Mouse (Mus musculus) limb, embryonic 11.5 days (tissue): ENCODE measurements at regions not wholly inside any gene's neighbourhood (a gene's known extent, or its start where the extent isn't known, plus 50 kb on each side); places are given as distances from the start of the nearest gene placed in this dataset.

Experiments
- ATAC-seq: fragments of 200-750 bp; cut with Nextera tagmentation; 2 replicates; pipeline ENCODE4 v1.8.0; 2017; ENCODE audit warnings: low read depth; ENCODE audit not compliant: insufficient number of reproducible peaks, low FRiP score, low TSS enrichment
- DNase-seq: peaks from one replicate; pipeline ENCODE4 v3.0.0-alpha.2; 2015; ENCODE audit warnings: low spot score
- H3K27ac ChIP-seq: fragments of 300-500 bp; sonication (generic); replicated peaks from 2 replicates; pipeline ENCODE4 v1.5.1; 2014; ENCODE audit warnings: low read depth, mild to moderate bottlenecking, low read length
- H3K27me3 ChIP-seq: fragments of 300-500 bp; sonication (generic); 2 replicates; pipeline ENCODE4 v1.6.1; 2014; ENCODE audit warnings: mild to moderate bottlenecking, low read length, mixed read lengths; ENCODE audit not compliant: control insufficient read depth, insufficient read depth
- H3K36me3 ChIP-seq: fragments of 300-500 bp; sonication (generic); 2 replicates; pipeline ENCODE4 v1.6.1; 2014; ENCODE audit warnings: mild to moderate bottlenecking, low read length, moderate library complexity, mixed read lengths; ENCODE audit not compliant: control insufficient read depth, insufficient read depth
- H3K4me1 ChIP-seq: fragments of 300-500 bp; sonication (generic); 2 replicates; pipeline ENCODE4 v1.6.1; 2014; ENCODE audit warnings: low read length, mixed read lengths; ENCODE audit not compliant: control insufficient read depth, insufficient read depth
- H3K4me2 ChIP-seq: fragments of 300-500 bp; sonication (generic); 2 replicates; pipeline ENCODE4 v1.6.1; 2014; ENCODE audit warnings: low read depth, mild to moderate bottlenecking, moderate library complexity; ENCODE audit not compliant: severe bottlenecking
- H3K4me3 ChIP-seq: fragments of 300-500 bp; sonication (generic); 2 replicates; pipeline ENCODE4 v1.5.1; 2014; ENCODE audit warnings: low read depth, low read length
- H3K9ac ChIP-seq: fragments of 300-500 bp; sonication (generic); 2 replicates; pipeline ENCODE4 v1.6.1; 2014; ENCODE audit warnings: mild to moderate bottlenecking, low read length
- H3K9me3 ChIP-seq: fragments of 300-500 bp; sonication (generic); 2 replicates; pipeline ENCODE4 v1.6.1; 2016; ENCODE audit warnings: low read length; ENCODE audit not compliant: control insufficient read depth
- WGBS: fragments of 180-500 bp; shearing (Covaris S2); extraction: QIAGEN DNeasy Blood & Tissue Kit; methylation state at CpG from one replicate; pipeline ENCODE4 v1.1.7; 2014; 5-methylcytosine and 5-hydroxymethylcytosine counted together

- 53% methylated on average over 5 of the region's 5 CpGs for WGBS
- H3K9me3 ChIP-seq, result no peaks in the 10 kb centered on the region
- H3K9ac ChIP-seq, result no peak overlapping the region
- H3K4me2 ChIP-seq, result no peak overlapping the region
- no peaks in the 10 kb centered on the region for H3K27me3 ChIP-seq
- peaks cover 8% of the 10 kb centered on the region; the same call in 1 of the 2 replicates for H3K4me1 ChIP-seq
- H3K27ac ChIP-seq, result no peak overlapping the region
- ATAC-seq, result no peak
- no peaks in the 10 kb centered on the region for H3K36me3 ChIP-seq
- no peak for DNase-seq
- H3K4me3 ChIP-seq, result no peak overlapping the region
These were observed 106.7 kb upstream of the Zfp462 start for GRCm38 (mm10) chr4:54838111-54838510.

- ATAC-seq (peak; percentile 60; the same call in 1 of the 2 replicates), DNase-seq (peak; percentile 56)
- no peak overlapping the region for H3K27ac ChIP-seq
- no peaks in the 10 kb centered on the region for H3K9me3 ChIP-seq
- H3K4me1 ChIP-seq, result peaks cover 8% of the 10 kb centered on the region; the same call in 1 of the 2 replicates
- H3K27me3 ChIP-seq, result no peaks in the 10 kb centered on the region
- H3K4me2 ChIP-seq, result no peak overlapping the region
- H3K4me3 ChIP-seq, result no peak overlapping the region
- no peak overlapping the region for H3K9ac ChIP-seq
- H3K36me3 ChIP-seq, result no peaks in the 10 kb centered on the region
- WGBS, result 19% methylated on average over 3 of the region's 3 CpGs
These were observed 106.1 kb upstream of the Zfp462 start for GRCm38 (mm10) chr4:54838794-54839193.

GRCm38 (mm10) chr4:54852991-54853925 is 91.6 kb upstream of the Zfp462 start:
- DNase-seq, result no peak
- no peak for ATAC-seq
- Histone ChIP-seq H3K36me3 (no peaks in the 10 kb centered on the region), H3K4me1 (no peaks in the 10 kb centered on the region), H3K9ac (no peak overlapping the region), H3K4me3 (no peak overlapping the region), H3K27ac (no peak overlapping the region), H3K4me2 (no peak overlapping the region), H3K9me3 (no peaks in the 10 kb centered on the region), H3K27me3 (no peaks in the 10 kb centered on the region)
- 89% methylated on average over 7 of the region's 7 CpGs for WGBS

GRCm38 (mm10) chr4:54858604-54859003 is 86.2 kb upstream of the Zfp462 start:
- Histone ChIP-seq H3K36me3 (no peaks in the 10 kb centered on the region), H3K27ac (no peak overlapping the region), H3K4me1 (no peaks in the 10 kb centered on the region), H3K4me3 (no peak overlapping the region), H3K9ac (no peak overlapping the region), H3K27me3 (no peaks in the 10 kb centered on the region), H3K9me3 (no peaks in the 10 kb centered on the region), H3K4me2 (no peak overlapping the region)
- 98% methylated on average over 3 of the region's 3 CpGs for WGBS
- DNase-seq, result no peak
- no peak for ATAC-seq

- no peak overlapping the region for H3K4me3 ChIP-seq
These were observed 78.8 kb upstream of the Zfp462 start for GRCm38 (mm10) chr4:54866062-54866461.

GRCm38 (mm10) chr4:54874136-54874827 is 70.6 kb upstream of the Zfp462 start:
- Histone ChIP-seq H3K4me2 (no peak overlapping the region), H3K9me3 (no peaks in the 10 kb centered on the region), H3K27me3 (no peaks in the 10 kb centered on the region), H3K4me1 (no peaks in the 10 kb centered on the region), H3K9ac (no peak overlapping the region), H3K4me3 (no peak overlapping the region), H3K36me3 (no peaks in the 10 kb centered on the region), H3K27ac (no peak overlapping the region)
- DNase-seq (no peak), ATAC-seq (no peak)
- 91% methylated on average over 13 of the region's 13 CpGs for WGBS

More at GRCm38 (mm10) chr4:54866062-54866461, 78.8 kb upstream of the Zfp462 start:
- ATAC-seq (no peak), DNase-seq (no peak)
- Histone ChIP-seq H3K27me3 (no peaks in the 10 kb centered on the region), H3K36me3 (no peaks in the 10 kb centered on the region), H3K4me1 (no peaks in the 10 kb centered on the region), H3K4me2 (no peak overlapping the region), H3K9me3 (no peaks in the 10 kb centered on the region), H3K27ac (no peak overlapping the region), H3K9ac (no peak overlapping the region)
- 63% methylated on average over 2 of the region's 2 CpGs for WGBS

- H3K4me2 ChIP-seq, result no peak overlapping the region
- DNase-seq (no peak), ATAC-seq (no peak)
- H3K27ac ChIP-seq, result no peak overlapping the region
- no peak overlapping the region for H3K9ac ChIP-seq
- WGBS, result 92% methylated on average over 8 of the region's 8 CpGs
- H3K4me3 ChIP-seq, result no peak overlapping the region
- H3K36me3 ChIP-seq, result no peaks in the 10 kb centered on the region
- no peaks in the 10 kb centered on the region for H3K9me3 ChIP-seq
- no peaks in the 10 kb centered on the region for H3K4me1 ChIP-seq
- no peaks in the 10 kb centered on the region for H3K27me3 ChIP-seq
These were observed 69.3 kb upstream of the Zfp462 start for GRCm38 (mm10) chr4:54875506-54875905.

GRCm38 (mm10) chr4:54877361-54877760 is 67.5 kb upstream of the Zfp462 start:
- H3K9me3 ChIP-seq, result no peaks in the 10 kb centered on the region
- H3K4me3 ChIP-seq, result no peak overlapping the region
- no peak for DNase-seq
- no peak overlapping the region for H3K27ac ChIP-seq
- H3K4me1 ChIP-seq, result no peaks in the 10 kb centered on the region
- 88% methylated on average over 2 of the region's 2 CpGs for WGBS
- H3K27me3 ChIP-seq, result no peaks in the 10 kb centered on the region
- no peaks in the 10 kb centered on the region for H3K36me3 ChIP-seq
- no peak for ATAC-seq
- H3K4me2 ChIP-seq, result no peak overlapping the region
- no peak overlapping the region for H3K9ac ChIP-seq
